Mouse (Mus musculus): ENCODE data around the gene Nfs1. TPM values are rescaled to one million over a fixed set of nuclear protein-coding genes. Genes with fewer than 3 reads are reported as not detected.
A peak's percentile ranks its signal among the peaks of the same experiment; 100 is the strongest.

Gene Nfs1
- polyA plus RNA-seq, 1 experiment from 2014 or later = 31.5 TPM

- Histone ChIP-seq H3K9me3 (no peaks in the 10 kb centered on the region), H3K27ac (peak overlapping the region; percentile 36; the same call in 1 of the 2 replicates), H3K4me2 (no peak overlapping the region), H3K36me3 (replicated peaks) (peaks cover 47% of the 10 kb centered on the region), H3K4me3 (replicated peaks) (no peak overlapping the region), H3K27me3 (no peaks in the 10 kb centered on the region), H3K4me1 (peaks cover 11% of the 10 kb centered on the region; the same call in 1 of the 2 replicates), H3K9ac (no peak overlapping the region)
- 59% methylated on average over 4 of the region's 4 CpGs for WGBS
- no peak for ATAC-seq (ENCODE audit: low FRiP score)
Measured at GRCm38 (mm10) chr2:156079674-156080073, 64.3 kb downstream of the Nfs1 start.

- Histone ChIP-seq H3K4me1 (peaks cover 11% of the 10 kb centered on the region; the same call in 1 of the 2 replicates), H3K9ac (no peak overlapping the region), H3K4me3 (replicated peaks) (no peak overlapping the region), H3K27ac (no peak overlapping the region), H3K9me3 (no peaks in the 10 kb centered on the region), H3K4me2 (no peak overlapping the region), H3K36me3 (replicated peaks) (peaks cover 52% of the 10 kb centered on the region), H3K27me3 (no peaks in the 10 kb centered on the region)
- no peak for ATAC-seq (ENCODE audit: low FRiP score)
- 94% methylated on average over 8 of the region's 8 CpGs for WGBS
Measured at GRCm38 (mm10) chr2:156079183-156079560, 64.8 kb downstream of the Nfs1 start.

GRCm38 (mm10) chr2:156078421-156079182, 65.4 kb downstream of the Nfs1 start:
- no peak overlapping the region for H3K4me3 ChIP-seq (replicated peaks)
- no peaks in the 10 kb centered on the region for H3K27me3 ChIP-seq
- WGBS = 93% methylated on average over 16 of the region's 16 CpGs
- peaks cover 11% of the 10 kb centered on the region; the same call in 1 of the 2 replicates for H3K4me1 ChIP-seq
- H3K9me3 ChIP-seq = no peaks in the 10 kb centered on the region
- H3K27ac ChIP-seq = no peak overlapping the region
- no peak overlapping the region for H3K4me2 ChIP-seq
- H3K9ac ChIP-seq = no peak overlapping the region
- ATAC-seq (ENCODE audit: low FRiP score) = no peak
- peaks cover 58% of the 10 kb centered on the region for H3K36me3 ChIP-seq (replicated peaks)

- peaks cover 69% of the 10 kb centered on the region for H3K36me3 ChIP-seq (replicated peaks)
- H3K4me1 ChIP-seq = peaks cover 11% of the 10 kb centered on the region; the same call in 1 of the 2 replicates
- H3K27me3 ChIP-seq = no peaks in the 10 kb centered on the region
- H3K27ac ChIP-seq = no peak overlapping the region
- H3K9ac ChIP-seq = no peak overlapping the region
- H3K9me3 ChIP-seq = no peaks in the 10 kb centered on the region
- no peak for ATAC-seq (ENCODE audit: low FRiP score)
- H3K4me3 ChIP-seq (replicated peaks) = no peak overlapping the region
- 91% methylated on average over 7 of the region's 7 CpGs for WGBS
- no peak overlapping the region for H3K4me2 ChIP-seq
Measured at GRCm38 (mm10) chr2:156077461-156077860, 66.5 kb downstream of the Nfs1 start.

- ATAC-seq (ENCODE audit: low FRiP score) = no peak
- H3K27me3 ChIP-seq = no peaks in the 10 kb centered on the region
- WGBS = 96% methylated on average over 15 of the region's 15 CpGs
- no peak overlapping the region for H3K4me3 ChIP-seq (replicated peaks)
- no peaks in the 10 kb centered on the region for H3K4me1 ChIP-seq
- H3K27ac ChIP-seq = no peak overlapping the region
- no peaks in the 10 kb centered on the region for H3K9me3 ChIP-seq
- H3K36me3 ChIP-seq (replicated peaks) = peaks cover 98% of the 10 kb centered on the region
- H3K4me2 ChIP-seq = no peak overlapping the region
- no peak overlapping the region for H3K9ac ChIP-seq
Measured at GRCm38 (mm10) chr2:156073725-156074124, 70.3 kb downstream of the Nfs1 start.

Other genes with a start within 250 kb of the Nfs1 start
- gene Uqcc1, start 213.9 kb downstream of the Nfs1 start, polyA plus RNA-seq (2016; fragmentation: Nextera tagmentation; extraction: Ambion mirVana) = 67.3 and 72.9 TPM in 2 replicates
- not detected in 2 replicates for gene Gm15557, start 203.5 kb downstream of the Nfs1 start, polyA plus RNA-seq (2016; fragmentation: Nextera tagmentation; extraction: Ambion mirVana)
- gene Gdf5, start 198.8 kb downstream of the Nfs1 start, polyA plus RNA-seq (2016; fragmentation: Nextera tagmentation; extraction: Ambion mirVana) = 2.1 and 2.9 TPM in 2 replicates
- 28.9 and 30.5 TPM in 2 replicates for gene Cep250, start 187.7 kb downstream of the Nfs1 start, polyA plus RNA-seq (2016; fragmentation: Nextera tagmentation; extraction: Ambion mirVana)
- gene 6430550D23Rik, start 136.2 kb downstream of the Nfs1 start, polyA plus RNA-seq (2016; fragmentation: Nextera tagmentation; extraction: Ambion mirVana) = 1.3 TPM in 2 replicates
- 196 and 199 TPM in 2 replicates for gene Ergic3, start 136.1 kb downstream of the Nfs1 start, polyA plus RNA-seq (2016; fragmentation: Nextera tagmentation; extraction: Ambion mirVana)
- gene Fer1l4, start 91.2 kb downstream of the Nfs1 start, polyA plus RNA-seq (2016; fragmentation: Nextera tagmentation; extraction: Ambion mirVana) = not detected in 2 replicates
- 5.3 and 7.7 TPM in 2 replicates for gene Spag4, start 79.0 kb downstream of the Nfs1 start, polyA plus RNA-seq (2016; fragmentation: Nextera tagmentation; extraction: Ambion mirVana)
- 56.4 and 56.6 TPM in 2 replicates for gene Cpne1, start 32.2 kb downstream of the Nfs1 start, polyA plus RNA-seq (2016; fragmentation: Nextera tagmentation; extraction: Ambion mirVana)
- 53.0 and 58.0 TPM in 2 replicates for gene Rbm12, start 32.2 kb downstream of the Nfs1 start, polyA plus RNA-seq (2016; fragmentation: Nextera tagmentation; extraction: Ambion mirVana)
- 20.4 and 31.9 TPM in 2 replicates for gene Gm28036, start 17.1 kb downstream of the Nfs1 start, polyA plus RNA-seq (2016; fragmentation: Nextera tagmentation; extraction: Ambion mirVana)
- 388 and 397 TPM in 2 replicates for gene Romo1, start 147 bp downstream of the Nfs1 start, polyA plus RNA-seq (2016; fragmentation: Nextera tagmentation; extraction: Ambion mirVana)
- gene Rbm39, start 36.1 kb upstream of the Nfs1 start, polyA plus RNA-seq (2016; fragmentation: Nextera tagmentation; extraction: Ambion mirVana) = 708 and 716 TPM in 2 replicates
- 105 and 111 TPM in 2 replicates for gene Phf20, start 52.3 kb upstream of the Nfs1 start, polyA plus RNA-seq (2016; fragmentation: Nextera tagmentation; extraction: Ambion mirVana)
- gene Cnbd2, start 168.1 kb upstream of the Nfs1 start, polyA plus RNA-seq (2016; fragmentation: Nextera tagmentation; extraction: Ambion mirVana) = 5.0 and 5.2 TPM in 2 replicates
- gene Scand1, start 168.5 kb upstream of the Nfs1 start, polyA plus RNA-seq (2016; fragmentation: Nextera tagmentation; extraction: Ambion mirVana) = 101 and 104 TPM in 2 replicates

Data from forebrain, embryonic 12.5 days (tissue).